In genomic region chr2:128408718-128409117, GRCm38 (mm10) we compare ENCODE assay signal across 8 mouse cellular contexts.
DNase-seq lines count a peak whose midpoint lies in the region; ATAC-seq and TF ChIP-seq lines count a peak whose summit lies in the region.

No protein-coding gene starts in this region.

- no peak for TF ChIP-seq POLR2A in cerebellum, adult 2 months (IDR thresholded peaks at IDR 0.05; ENCODE audit: borderline replicate concordance, insufficient read depth, low read length)
- TF ChIP-seq POLR2A in brain, embryonic 14.5 days (IDR thresholded peaks at IDR 0.05; ENCODE audit: borderline replicate concordance, extremely low read depth, insufficient read depth, insufficient read length, poor library complexity, severe bottlenecking), result no peak

- no peak overlapping the region for H3K27ac ChIP-seq in cerebellum, adult 2 months (ENCODE audit: insufficient read depth, low read length)
- no peak overlapping the region for H3K27ac ChIP-seq in midbrain, embryonic 10.5 days (replicated peaks)
- no peak overlapping the region for H3K27ac ChIP-seq in midbrain, embryonic 11.5 days (ENCODE audit: low read depth, low read length)
- no peak overlapping the region for H3K27ac ChIP-seq in limb, embryonic 11.5 days (replicated peaks; ENCODE audit: low read depth, low read length)

- H3K4me3 ChIP-seq in cerebellum, adult 2 months (replicated peaks; ENCODE audit: insufficient read depth, low read depth, low read length), result no peak overlapping the region
- no peak overlapping the region for H3K4me3 ChIP-seq in midbrain, embryonic 10.5 days
- no peak overlapping the region for H3K4me3 ChIP-seq in midbrain, embryonic 11.5 days (ENCODE audit: low read depth, low read length)
- H3K4me3 ChIP-seq in limb, embryonic 11.5 days (ENCODE audit: low read depth, low read length), result no peak overlapping the region

- TF ChIP-seq CTCF in cerebellum, adult 2 months (IDR thresholded peaks at IDR 0.05; ENCODE audit: borderline replicate concordance, insufficient read depth, low read depth, low read length), result peak; percentile 15; the same call in 1 of the 2 replicates
- TF ChIP-seq CTCF in brain, embryonic 14.5 days (IDR thresholded peaks at IDR 0.05; ENCODE audit: borderline replicate concordance, extremely low read depth, insufficient read depth, insufficient read length), result peak; percentile 59; the same call in 1 of the 2 replicates

- no peaks in the 10 kb centered on the region for H3K36me3 ChIP-seq in midbrain, embryonic 10.5 days
- no peaks in the 10 kb centered on the region for H3K36me3 ChIP-seq in midbrain, embryonic 11.5 days (ENCODE audit: control insufficient read depth, insufficient read depth, low read length)
- H3K36me3 ChIP-seq in limb, embryonic 11.5 days (ENCODE audit: control insufficient read depth, insufficient read depth, low read length), result no peaks in the 10 kb centered on the region

- 52% methylated on average over 6 of the region's 6 CpGs for WGBS in cerebellum, adult 2 months
- WGBS in midbrain, embryonic 10.5 days, result 36% methylated on average over 6 of the region's 6 CpGs
- 33% methylated on average over 6 of the region's 6 CpGs for WGBS in midbrain, embryonic 11.5 days
- 47% methylated on average over 6 of the region's 6 CpGs for WGBS in limb, embryonic 11.5 days

- no peaks in the 10 kb centered on the region for H3K4me1 ChIP-seq in cerebellum, adult 2 months (ENCODE audit: control insufficient read depth, insufficient read depth, low read length)
- H3K4me1 ChIP-seq in midbrain, embryonic 10.5 days, result peaks cover 11% of the 10 kb centered on the region
- peaks cover under 1% of the 10 kb centered on the region; the same call in 1 of the 2 replicates for H3K4me1 ChIP-seq in midbrain, embryonic 11.5 days (ENCODE audit: control insufficient read depth, insufficient read depth, low read length)
- H3K4me1 ChIP-seq in limb, embryonic 11.5 days (ENCODE audit: control insufficient read depth, insufficient read depth, low read length), result peaks cover 5% of the 10 kb centered on the region; the same call in 1 of the 2 replicates

- no peak for ATAC-seq in midbrain, embryonic 11.5 days (ENCODE audit: low FRiP score)
- ATAC-seq in limb, embryonic 11.5 days (ENCODE audit: insufficient number of reproducible peaks, low FRiP score, low TSS enrichment, low read depth), result no peak

- no peak overlapping the region for H3K4me2 ChIP-seq in midbrain, embryonic 11.5 days
- H3K4me2 ChIP-seq in limb, embryonic 11.5 days (ENCODE audit: low read depth, severe bottlenecking), result no peak overlapping the region

- H3K27me3 ChIP-seq in cerebellum, adult 2 months (ENCODE audit: control insufficient read depth, insufficient read depth, low read length), result no peaks in the 10 kb centered on the region
- no peaks in the 10 kb centered on the region for H3K27me3 ChIP-seq in midbrain, embryonic 10.5 days (ENCODE audit: low read depth, poor library complexity, severe bottlenecking)
- no peaks in the 10 kb centered on the region for H3K27me3 ChIP-seq in midbrain, embryonic 11.5 days (ENCODE audit: control insufficient read depth, insufficient read depth, low read length)
- no peaks in the 10 kb centered on the region for H3K27me3 ChIP-seq in limb, embryonic 11.5 days (ENCODE audit: control insufficient read depth, insufficient read depth, low read length)

- no peak overlapping the region for H3K9ac ChIP-seq in midbrain, embryonic 11.5 days (ENCODE audit: low read length)
- H3K9ac ChIP-seq in limb, embryonic 11.5 days (ENCODE audit: low read length), result no peak overlapping the region

- H3K9me3 ChIP-seq in midbrain, embryonic 10.5 days (replicated peaks), result no peaks in the 10 kb centered on the region
- H3K9me3 ChIP-seq in midbrain, embryonic 11.5 days (ENCODE audit: control insufficient read depth, low read length), result no peaks in the 10 kb centered on the region
- no peaks in the 10 kb centered on the region for H3K9me3 ChIP-seq in limb, embryonic 11.5 days (ENCODE audit: control insufficient read depth, low read length)

- no peak for DNase-seq in cerebellum, adult 2 months
- no peak for DNase-seq in cerebellum, adult 11-12 months
- DNase-seq in midbrain, embryonic 10.5 days (ENCODE audit: low spot score), result peak; percentile 52
- no peak for DNase-seq in midbrain, embryonic 11.5 days (ENCODE audit: low spot score, missing footprints)
- DNase-seq in brain, embryonic 14.5 days (ENCODE audit: low read depth), result no peak
- peak; percentile 69 for DNase-seq in limb, embryonic 11.5 days (ENCODE audit: low spot score)
- DNase-seq in spleen, postnatal 10 days (ENCODE audit: low spot score in 2 of 2), result peak; percentile 37 to 83
- DNase-seq in frontal cortex, postnatal 25 days (ENCODE audit: low spot score in 2 of 2), result no peak

Comparison
In these comparisons a context has a peak if more than half of its experiments do, and no peak if none do; other contexts are left out.
1. DNase-seq: peak in midbrain, embryonic 10.5 days (single experiment), limb, embryonic 11.5 days (single experiment) and spleen, postnatal 10 days (2 of 2); none in cerebellum, adult 2 months (0 of 2), cerebellum, adult 11-12 months (single experiment), midbrain, embryonic 11.5 days (single experiment), brain, embryonic 14.5 days (single experiment) and frontal cortex, postnatal 25 days (0 of 2).